Mouse (Mus musculus) embryonic stem cell, embryonic (primary cell): Measurements from ENCODE around the gene Marc1.

Experiments
- CTCF ChIA-PET, 4 experiments: fragments of 300-600 bp in 2 of 4; fragments of 350-600 bp in 2 of 4; sonication (Branson Sonifier 250); formaldehyde crosslinking; loops; one replicate each; lab custom pipeline; 2022; ENCODE audit warnings: inconsistent platforms in 2 of 4; lab: Charles Lee
- POLR2A ChIA-PET, 4 experiments: fragments of 300-600 bp in 2 of 4; fragments of 350-600 bp in 2 of 4; sonication (Branson Sonifier 250); formaldehyde crosslinking; loops; one replicate each; lab custom pipeline; 2022; ENCODE audit warnings: antibody characterized with exemption in 4 of 4, inconsistent platforms in 1 of 4; lab: Charles Lee

Marc1 gene

DNA sequence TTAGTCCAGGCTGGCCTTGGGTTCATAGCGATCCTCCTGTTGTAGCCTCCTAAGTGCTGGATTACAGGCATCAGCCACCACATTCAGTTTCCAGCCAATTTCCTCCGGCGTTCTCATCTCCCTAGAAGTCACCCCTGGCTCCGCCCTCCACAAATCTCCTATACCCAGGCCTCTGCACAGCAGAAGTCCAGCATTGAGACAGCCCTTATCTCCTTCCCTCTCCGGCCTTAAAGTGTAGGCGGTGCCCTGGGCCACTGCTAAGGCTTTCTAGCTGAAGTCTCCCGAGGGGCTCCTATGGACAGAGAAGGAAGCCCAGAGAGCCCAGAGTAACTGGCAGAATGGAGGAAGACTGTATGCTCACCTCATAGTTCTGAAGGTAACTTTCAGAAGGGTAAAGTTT is 22.4 kb upstream of the Marc1 start:
- CTCF ChIA-PET = interaction anchor here in 1 of 4 experiments (0.8 to 10.7 kb wide), 3 partner anchors 10 to 19 kb away, joined by 3 to 71 read pairs (median 3); no protein-coding TSS in a partner anchor
- POLR2A ChIA-PET = interaction anchor here in 1 of 4 experiments (2.2 kb wide), 1 partner anchor 12 kb away, joined by 7 read pairs; no protein-coding TSS in a partner anchor

- ChIA-PET CTCF (interaction anchor here in 3 of 4 experiments (0.5 to 10.7 kb wide), 19 partner anchors 8 to 230 kb away, joined by 3 to 71 read pairs (median 6); partner anchors contain the start of gene Marc2 (in 2 of the 3)), POLR2A (interaction anchor here in 2 of 4 experiments (0.9 to 9.3 kb wide), 11 partner anchors 6 to 497 kb away, joined by 3 to 92 read pairs (median 5); partner anchors contain the start of genes Marc2 (in 2 of the 2) and Iars2 (in 1 of the 2))
Observed at GRCm38 (mm10) chr1:184832211-184832610, 21.1 kb upstream of the Marc1 start.

DNA sequence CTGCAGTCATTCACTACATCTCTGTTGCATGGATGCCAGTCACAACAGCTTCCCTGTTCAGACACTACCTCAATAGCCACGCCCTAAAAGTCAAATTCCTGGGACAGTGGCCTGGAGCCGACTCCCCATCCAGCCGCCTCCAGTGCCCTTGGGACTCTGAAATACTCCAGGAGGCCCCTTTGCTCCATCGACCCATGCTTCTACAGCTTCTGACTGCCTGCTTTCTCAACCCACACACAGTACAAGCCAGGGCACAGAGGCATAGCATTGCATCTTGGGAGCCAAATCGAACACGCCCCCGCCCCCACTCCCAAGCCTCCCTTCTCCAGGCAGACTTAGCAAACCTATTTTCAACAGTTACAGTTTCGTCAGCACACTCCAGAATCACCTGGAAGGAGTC is 18.8 kb upstream of the Marc1 start:
- CTCF ChIA-PET = interaction anchor here in 2 of 4 experiments (0.6 to 1.2 kb wide), 4 partner anchors 16 to 23 kb away, joined by 3 to 5 read pairs (median 4); partner anchors contain the start of gene Marc2 (in 1 of the 2)
- POLR2A ChIA-PET = interaction anchor here in 3 of 4 experiments (0.5 to 9.3 kb wide), 13 partner anchors 9 to 485 kb away, joined by 3 to 92 read pairs (median 4); partner anchors contain the start of gene Marc2 (in 2 of the 3)

DNA sequence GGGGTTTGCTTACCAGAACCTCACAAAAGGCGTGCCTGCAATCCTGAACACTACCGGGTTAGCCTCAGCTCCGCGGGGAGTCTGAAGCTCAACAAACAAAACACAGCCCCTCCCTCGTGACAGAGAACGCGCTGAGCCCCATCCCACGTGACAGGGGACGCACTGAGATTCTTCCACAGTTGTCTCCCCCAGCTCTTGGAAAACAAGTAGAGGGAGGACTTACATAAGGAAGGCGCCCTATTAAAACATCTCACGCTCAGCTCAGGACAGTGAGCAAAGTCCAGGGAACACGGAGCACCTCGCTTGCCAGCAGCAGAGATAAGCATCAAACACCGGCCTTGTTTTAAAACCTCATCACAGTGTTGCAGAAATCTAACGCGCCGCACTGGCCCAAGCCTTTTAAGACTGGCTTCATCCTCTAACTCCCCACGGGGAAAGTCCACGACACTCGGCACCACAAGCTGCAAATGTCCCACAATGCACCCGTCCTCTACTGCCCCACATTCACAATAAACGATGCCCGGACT is 16.1 kb upstream of the Marc1 start:
- CTCF ChIA-PET = interaction anchor here in 3 of 4 experiments (0.6 to 4.6 kb wide), 14 partner anchors 9 to 368 kb away, joined by 3 to 96 read pairs (median 5); partner anchors contain the start of genes C130074G19Rik (in 1 of the 3), Marc1 (in 1 of the 3) and Marc2 (in 1 of the 3)
- POLR2A ChIA-PET = interaction anchor here (0.7 to 9.3 kb wide), 34 partner anchors 9 to 513 kb away, joined by 3 to 99 read pairs (median 5); partner anchors contain the start of genes Marc2 (in 2 of the 4), Rab3gap2 (in 2 of the 4), Bpnt1 (in 1 of the 4) and C130074G19Rik (in 1 of the 4)

DNA sequence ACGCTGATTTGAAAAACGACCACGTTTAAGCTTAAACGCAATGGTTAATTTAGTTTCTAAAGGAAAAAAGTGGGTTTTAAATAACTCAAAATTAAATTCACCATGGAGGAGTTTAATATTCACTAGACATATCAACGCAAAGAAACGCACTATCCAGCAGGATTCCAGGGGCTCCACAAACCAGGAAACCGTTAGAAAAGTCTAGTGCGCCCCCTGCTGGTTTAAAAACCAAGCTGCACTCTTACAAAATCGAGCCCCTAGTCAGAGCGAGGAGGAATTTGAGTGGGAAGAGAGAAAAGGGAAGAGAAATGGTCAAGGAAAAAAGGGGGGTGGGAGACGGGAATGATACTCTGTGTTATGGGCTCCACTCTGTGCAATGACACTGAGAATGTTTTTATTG is 14.0 kb upstream of the Marc1 start:
- ChIA-PET CTCF (interaction anchor here (0.5 to 4.6 kb wide), 95 partner anchors 9 to 562 kb away, joined by 3 to 96 read pairs (median 4); partner anchors contain the start of genes Marc1 (in 3 of the 4), Bpnt1 (in 2 of the 4), C130074G19Rik (in 2 of the 4) and Hlx (in 1 of the 4)), POLR2A (interaction anchor here (0.8 to 9.3 kb wide), 32 partner anchors 8 to 629 kb away, joined by 3 to 99 read pairs (median 5); partner anchors contain the start of genes C130074G19Rik (in 2 of the 4), Iars2 (in 2 of the 4), Marc2 (in 2 of the 4) and Rab3gap2 (in 2 of the 4))

- POLR2A ChIA-PET = interaction anchor here (0.6 to 9.3 kb wide), 38 partner anchors 7 to 630 kb away, joined by 3 to 99 read pairs (median 4); partner anchors contain the start of genes Marc1 (in 2 of the 4), Marc2 (in 2 of the 4), Rab3gap2 (in 2 of the 4) and C130074G19Rik (in 1 of the 4)
- CTCF ChIA-PET = interaction anchor here (0.5 to 4.6 kb wide), 92 partner anchors 8 to 668 kb away, joined by 3 to 96 read pairs (median 4); partner anchors contain the start of genes Marc1 (in 3 of the 4), C130074G19Rik (in 2 of the 4), Iars2 (in 2 of the 4) and Marc2 (in 1 of the 4)
Observed at GRCm38 (mm10) chr1:184824439-184824851, 13.3 kb upstream of the Marc1 start.

DNA sequence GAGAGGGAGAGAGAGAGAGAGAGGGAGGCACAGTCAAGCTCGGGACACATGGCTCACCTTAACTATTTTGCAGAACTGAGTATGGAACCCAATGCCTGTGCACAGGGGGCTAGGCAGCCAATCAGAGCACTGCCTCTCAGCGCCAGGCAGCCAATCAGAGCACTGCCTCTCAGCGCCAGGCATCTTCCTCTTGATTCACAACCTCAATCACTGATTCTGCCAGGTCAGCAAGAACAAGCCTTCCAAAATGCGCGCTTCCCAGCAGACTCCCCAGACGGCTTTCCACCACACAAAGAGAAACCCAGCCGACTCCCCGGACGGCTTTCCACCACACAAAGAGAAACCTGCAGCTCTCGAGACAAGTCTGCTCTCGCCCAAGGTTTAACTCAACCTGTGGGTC is 11.6 kb upstream of the Marc1 start:
- ChIA-PET CTCF (interaction anchor here in 3 of 4 experiments (0.6 to 3.9 kb wide), 7 partner anchors 9 to 923 kb away, joined by 3 to 71 read pairs (median 3); no protein-coding TSS in a partner anchor), POLR2A (interaction anchor here in 3 of 4 experiments (0.6 to 6.5 kb wide), 9 partner anchors 10 to 347 kb away, joined by 3 to 99 read pairs (median 3); partner anchors contain the start of genes Hlx (in 1 of the 3) and Marc2 (in 1 of the 3))

DNA sequence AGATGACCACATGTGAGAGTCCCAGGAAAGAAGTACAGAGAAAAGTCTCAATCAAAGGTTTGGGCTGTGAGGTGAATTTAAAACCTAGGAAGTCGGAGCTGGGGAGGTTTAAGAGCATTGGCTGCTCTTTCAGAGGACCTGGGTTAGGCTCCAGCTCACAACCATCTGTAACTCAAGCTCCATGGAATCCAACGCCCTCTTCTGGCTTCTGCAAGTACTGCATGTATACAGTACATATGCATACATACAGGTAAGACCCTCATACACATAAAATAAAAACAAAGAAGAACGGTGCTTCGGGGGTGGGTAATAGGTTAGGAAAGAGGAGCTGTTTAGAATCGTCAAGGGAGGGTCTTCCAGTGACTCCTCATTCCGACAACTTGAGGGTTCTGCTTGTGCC is 6.7 kb upstream of the Marc1 start:
- CTCF ChIA-PET = interaction anchor here (0.5 to 2.0 kb wide), 20 partner anchors 9 to 700 kb away, joined by 3 to 9 read pairs (median 3); partner anchors contain the start of gene Hlx (in 1 of the 4)
- POLR2A ChIA-PET = interaction anchor here in 2 of 4 experiments (0.7 to 3.2 kb wide), 5 partner anchors 8 to 26 kb away, joined by 3 to 15 read pairs (median 5); no protein-coding TSS in a partner anchor

DNA sequence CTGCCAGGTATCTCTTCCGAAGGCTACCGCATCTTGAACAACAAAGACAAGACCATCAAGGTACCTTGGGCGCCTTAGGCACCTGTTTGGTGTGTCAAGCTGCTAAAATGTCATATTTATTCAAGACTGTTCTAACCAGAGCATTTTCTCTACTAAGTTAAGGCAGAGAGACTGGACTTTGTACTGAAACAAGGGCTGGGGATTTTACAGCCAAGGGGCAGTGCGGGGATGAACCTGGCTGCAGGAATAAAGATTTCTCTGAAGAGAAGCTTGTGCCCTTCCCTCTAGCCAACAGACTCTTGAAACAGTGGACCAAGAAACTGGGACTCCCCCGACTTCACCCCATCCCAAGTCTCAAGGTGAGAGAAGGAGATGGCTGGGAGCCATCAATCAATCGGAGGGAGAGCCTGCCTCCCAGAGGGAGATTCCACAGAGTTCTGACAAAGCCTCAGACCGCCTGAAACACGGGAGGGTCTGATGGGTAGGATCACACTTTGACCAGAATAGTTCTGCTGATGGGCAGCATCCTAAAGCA is 670 bp upstream of the Marc1 start:
- POLR2A ChIA-PET = interaction anchor here in 3 of 4 experiments (0.6 to 2.3 kb wide), 4 partner anchors 10 to 25 kb away, joined by 3 to 6 read pairs (median 4); no protein-coding TSS in a partner anchor

DNA sequence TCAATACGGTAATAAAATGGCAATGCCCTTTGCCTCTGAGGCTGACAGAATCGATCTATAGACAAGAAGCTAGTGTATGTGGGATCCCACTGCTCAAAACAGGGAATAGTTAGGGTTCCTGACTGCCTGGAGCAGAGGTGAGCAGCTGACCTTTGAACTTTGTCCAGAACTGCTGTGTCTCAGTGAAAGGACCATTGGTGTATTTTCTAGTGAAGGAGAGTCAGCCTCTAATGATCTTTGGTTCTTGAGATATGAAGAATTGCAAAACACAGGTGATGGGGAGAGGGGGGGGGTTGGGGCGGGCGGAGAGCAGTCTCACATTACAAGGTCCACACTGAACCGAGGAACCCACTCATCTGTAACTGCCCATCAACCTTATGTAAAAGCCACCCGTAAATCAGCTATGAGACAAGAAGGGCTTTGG is 1.5 kb downstream of the Marc1 start:
- POLR2A ChIA-PET = interaction anchor here (0.6 to 1.8 kb wide), 5 partner anchors 11 to 470 kb away, joined by 3 to 5 read pairs (median 3); no protein-coding TSS in a partner anchor
- CTCF ChIA-PET = interaction anchor here in 3 of 4 experiments (0.6 to 3.7 kb wide), 4 partner anchors 12 to 32 kb away, joined by 3 to 23 read pairs (median 6); no protein-coding TSS in a partner anchor

More for the DNA sequence above, 670 bp upstream of the Marc1 start:
- CTCF ChIA-PET = interaction anchor here in 3 of 4 experiments (0.5 to 3.7 kb wide), 6 partner anchors 13 to 35 kb away, joined by 3 to 23 read pairs (median 5); no protein-coding TSS in a partner anchor

DNA sequence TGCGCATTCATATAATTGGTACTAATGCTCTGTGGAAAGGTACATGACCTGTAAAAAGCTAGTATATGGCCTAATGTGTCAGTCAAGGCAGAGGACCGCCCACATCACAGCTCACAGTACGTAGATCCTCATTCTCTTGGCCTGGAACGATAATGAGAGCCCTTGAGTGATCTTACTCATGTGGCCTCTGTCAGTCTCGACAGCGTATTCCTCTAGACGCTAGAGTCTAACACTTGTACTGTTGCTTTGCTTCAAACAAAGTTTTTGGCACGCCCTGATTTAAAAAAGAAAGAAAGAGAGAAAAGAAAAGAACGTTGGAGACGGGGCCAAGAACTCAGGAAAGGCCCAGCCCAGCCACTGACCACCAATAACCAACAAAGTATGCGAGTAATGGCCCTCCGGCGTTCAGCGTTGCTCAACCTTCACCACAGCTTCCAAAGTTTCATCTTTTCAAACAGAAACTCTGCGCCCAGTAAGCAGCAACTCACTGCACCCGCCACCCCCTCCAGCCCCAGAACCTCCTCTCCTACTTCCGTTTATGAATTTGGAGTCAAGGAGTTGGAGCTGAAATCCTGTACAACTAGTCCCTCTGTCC is 2.6 kb downstream of the Marc1 start:
- ChIA-PET POLR2A (interaction anchor here in 3 of 4 experiments (0.6 to 1.7 kb wide), 5 partner anchors 9 to 155 kb away, joined by 3 to 5 read pairs (median 4); no protein-coding TSS in a partner anchor), CTCF (interaction anchor here in 3 of 4 experiments (0.6 to 4.3 kb wide), 7 partner anchors 9 to 110 kb away, joined by 3 to 18 read pairs (median 9); no protein-coding TSS in a partner anchor)

DNA sequence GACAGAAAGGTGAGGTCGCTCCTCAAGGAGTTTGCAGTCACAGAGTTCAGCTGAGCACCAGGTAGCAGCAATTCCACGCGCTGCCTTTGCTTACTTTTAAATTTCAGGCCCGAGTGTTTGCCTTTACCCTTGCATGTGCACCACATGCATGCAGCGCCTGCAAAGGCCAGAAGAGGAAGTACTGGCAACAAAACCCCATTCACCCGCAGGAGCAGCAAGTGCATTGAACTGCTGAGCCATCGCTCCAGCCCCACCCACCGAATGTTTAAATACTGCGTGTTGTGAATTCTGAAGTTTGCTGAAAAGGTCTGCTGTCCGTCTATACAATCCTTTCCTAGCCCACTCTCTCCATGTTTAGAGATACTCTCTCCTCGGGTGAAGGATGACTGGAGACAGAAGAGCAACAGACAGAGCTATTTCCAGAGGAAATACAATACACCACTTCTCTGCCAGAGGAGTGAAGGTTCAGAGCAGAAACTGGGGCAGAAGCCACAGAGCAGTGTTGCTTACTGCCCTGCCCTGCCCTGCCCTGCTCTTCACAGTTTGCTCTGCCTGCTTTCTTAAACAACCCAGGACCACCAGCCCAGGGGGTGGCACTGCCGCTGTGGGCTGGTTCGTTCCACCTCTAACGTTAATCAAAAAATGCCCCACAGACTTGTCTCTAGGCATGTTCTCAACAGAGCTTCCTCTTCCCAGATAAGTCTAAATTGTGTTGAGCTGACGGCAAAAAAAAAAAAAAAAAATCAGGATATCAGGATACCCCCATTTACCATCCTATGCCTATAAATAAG is 3.3 kb downstream of the Marc1 start:
- ChIA-PET CTCF (interaction anchor here (0.5 to 4.3 kb wide), 11 partner anchors 10 to 1365 kb away, joined by 3 to 18 read pairs (median 4); no protein-coding TSS in a partner anchor), POLR2A (interaction anchor here in 3 of 4 experiments (0.6 to 1.7 kb wide), 6 partner anchors 10 to 156 kb away, joined by 3 to 5 read pairs (median 4); no protein-coding TSS in a partner anchor)

DNA sequence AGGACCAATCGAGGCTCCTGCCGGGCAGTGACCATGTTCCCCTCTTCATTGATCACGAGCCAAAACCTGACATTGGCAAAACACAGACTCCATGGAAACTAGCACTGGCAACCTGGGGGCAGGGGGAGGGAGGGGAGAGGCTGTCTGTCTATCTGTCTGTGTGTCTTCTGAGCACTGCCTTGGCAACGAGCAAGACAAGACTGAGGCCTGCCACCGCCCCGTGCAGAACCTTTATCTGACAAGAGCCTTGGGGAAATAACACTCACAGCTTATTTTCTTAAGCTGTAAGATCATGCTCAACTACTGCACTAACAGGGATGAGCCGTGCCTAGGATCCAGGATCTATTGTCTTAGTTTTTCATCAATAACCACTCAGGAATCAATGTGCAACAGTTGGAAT is 4.0 kb downstream of the Marc1 start:
- POLR2A ChIA-PET = interaction anchor here in 1 of 4 experiments (1.0 to 1.7 kb wide), 2 partner anchors 10 to 17 kb away, joined by 3 to 5 read pairs; no protein-coding TSS in a partner anchor
- CTCF ChIA-PET = interaction anchor here in 2 of 4 experiments (0.6 to 4.3 kb wide), 7 partner anchors 10 to 111 kb away, joined by 3 to 18 read pairs (median 9); no protein-coding TSS in a partner anchor

DNA sequence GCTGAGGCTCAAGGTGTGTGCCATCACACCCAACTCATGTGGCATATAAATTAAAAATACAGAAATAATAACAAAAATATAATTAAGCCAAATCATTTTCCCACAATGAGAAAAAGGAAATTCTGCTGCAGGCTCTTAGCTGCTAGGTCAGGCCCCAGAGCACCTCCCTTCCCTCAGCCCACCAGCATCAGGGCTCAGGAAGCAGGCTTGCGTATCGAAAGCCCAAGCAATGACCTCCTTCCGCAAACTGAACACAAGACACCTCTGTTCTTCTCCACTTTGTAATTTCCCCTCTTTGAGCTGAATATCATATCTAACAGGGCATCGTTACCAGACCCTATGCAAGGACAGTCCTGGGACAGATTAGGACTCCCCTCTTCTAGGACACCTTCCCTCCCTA is 5.4 kb downstream of the Marc1 start:
- POLR2A ChIA-PET = no interaction called here
- CTCF ChIA-PET = interaction anchor here in 2 of 4 experiments (0.6 to 4.3 kb wide), 4 partner anchors 11 to 157 kb away, joined by 3 to 18 read pairs (median 3); no protein-coding TSS in a partner anchor

DNA sequence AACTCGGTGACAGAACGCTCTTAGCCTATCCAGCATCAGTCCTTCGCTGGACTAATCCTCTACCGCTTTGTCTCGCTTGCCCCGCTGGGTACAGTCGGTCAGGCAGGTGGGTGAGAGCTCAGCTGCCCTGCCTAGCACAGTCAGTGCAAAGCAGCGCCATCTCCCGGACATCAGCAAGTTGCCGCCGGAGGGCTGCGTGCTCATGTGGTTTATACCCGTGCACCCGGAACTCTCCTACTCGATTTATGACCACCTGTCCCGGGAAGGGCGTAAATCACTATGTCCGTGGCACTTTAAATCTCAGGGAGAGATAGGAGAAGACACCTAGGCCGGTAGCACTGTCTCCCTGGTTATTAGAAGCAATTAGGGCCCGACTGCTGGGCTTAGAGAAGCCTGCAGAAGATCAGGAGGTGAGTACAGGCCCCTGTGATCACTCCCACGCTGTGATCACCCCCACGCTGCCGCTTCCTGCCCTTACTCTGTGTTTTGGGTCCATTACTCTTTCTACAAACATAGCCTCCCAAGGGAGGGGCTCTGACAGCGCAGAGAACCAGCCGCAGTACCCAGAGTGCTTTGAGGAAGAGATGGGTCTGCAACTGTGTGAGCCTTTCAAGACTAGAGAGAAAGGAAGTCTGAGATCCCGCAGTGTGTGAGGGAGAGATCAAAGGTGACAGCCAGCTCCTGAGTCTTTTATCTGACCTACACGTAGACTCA is 17.8 kb downstream of the Marc1 start:
- ChIA-PET CTCF (interaction anchor here (0.6 to 3.4 kb wide), 18 partner anchors 9 to 1803 kb away, joined by 3 to 23 read pairs (median 3); no protein-coding TSS in a partner anchor), POLR2A (interaction anchor here in 1 of 4 experiments (1.4 to 2.1 kb wide), 3 partner anchors 16 to 410 kb away, joined by 3 to 5 read pairs (median 4); partner anchors contain the start of gene Rab3gap2)
